Mouse (Mus musculus): ENCODE data around the gene Mpz.

DNA sequence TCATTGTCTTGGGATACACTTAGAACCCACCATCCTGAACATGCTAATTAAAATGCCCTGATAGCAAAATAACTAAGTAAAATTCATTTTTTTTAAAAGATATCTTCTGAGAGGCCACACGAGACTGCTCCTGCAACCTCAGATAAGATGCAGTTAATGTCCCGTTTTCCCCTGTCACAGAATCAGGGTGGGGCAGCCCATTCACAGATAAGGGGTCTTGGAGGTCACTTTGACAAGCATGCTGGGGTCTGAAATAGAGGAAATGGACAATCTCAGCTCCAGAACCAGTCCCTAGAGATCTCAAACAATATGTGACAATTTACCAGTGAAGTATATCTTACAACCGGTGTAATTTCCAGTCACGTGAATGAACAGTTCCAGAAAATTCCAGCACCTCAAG, 34.2 kb upstream of the Mpz start:
- TF ChIP-seq CTCF (conservative IDR thresholded peaks at IDR 0.05; ENCODE audit: insufficient read depth, insufficient read length, low read depth, low read length) (no peak), POLR2A (IDR thresholded peaks at IDR 0.05; ENCODE audit: low read depth, low read length) (no peak)

Measured in kidney, adult 2 months (tissue).